Mouse (Mus musculus): Measurements from ENCODE around the gene Ncam1. TPM values are rescaled to one million over a fixed set of nuclear protein-coding genes. Genes with fewer than 3 reads are reported as not detected.

The Ncam1 gene
- total and polyA plus RNA-seq, 3 experiments, result 4.1 to 5.4 (median 4.7) TPM

GRCm38 (mm10) chr9:49793241-49793640, 5.5 kb downstream of the Ncam1 start:
- intact Hi-C loops (cut with DNase I), result loop anchor here (10.0 kb wide), 1 partner anchor 382 kb away; no protein-coding TSS in a partner anchor
- TF ChIP-seq POLR2A (IDR thresholded peaks at IDR 0.05; ENCODE audit: insufficient read depth, low read depth, low read length) (no peak), EP300 (IDR thresholded peaks at IDR 0.05; ENCODE audit: insufficient read depth, low read depth, low read length) (no peak), CTCF (IDR thresholded peaks at IDR 0.05) (no peak)

GRCm38 (mm10) chr9:49792646-49793045, 6.1 kb downstream of the Ncam1 start:
- Histone ChIP-seq H3K4me1 (ENCODE audit: control insufficient read depth, insufficient read depth, low read length) (no peaks in the 10 kb centered on the region), H3K27ac (no peak overlapping the region)
- WGBS, result 80% methylated on average over 4 of the region's 4 CpGs

More at GRCm38 (mm10) chr9:49793241-49793640, 5.5 kb downstream of the Ncam1 start:
- H3K79me2 ChIP-seq (replicated peaks; ENCODE audit: control insufficient read depth, insufficient read depth, low read length), result no peaks in the 10 kb centered on the region
- no peak for DNase-seq
- no peak overlapping the region for H3K27ac ChIP-seq
- WGBS, result 82% methylated on average over 2 of the region's 2 CpGs
- H3K27me3 ChIP-seq (ENCODE audit: control insufficient read depth, insufficient read depth, low read length), result no peaks in the 10 kb centered on the region; the same call in 1 of the 2 replicates
- H3K4me3 ChIP-seq, result no peak overlapping the region
- H3K4me1 ChIP-seq (ENCODE audit: control insufficient read depth, insufficient read depth, low read length), result no peaks in the 10 kb centered on the region
- no peak overlapping the region for H3K9ac ChIP-seq (ENCODE audit: low read depth, low read length)
- H3K36me3 ChIP-seq (ENCODE audit: control insufficient read depth, insufficient read depth, low read length), result no peaks in the 10 kb centered on the region

GRCm38 (mm10) chr9:49781016-49781772, 17.5 kb downstream of the Ncam1 start:
- Histone ChIP-seq H3K27me3 (ENCODE audit: control insufficient read depth, insufficient read depth, low read length) (0 out of 2 replicates have a peak, but pooled peaks cover 1% of the 10 kb centered on the region), H3K4me3 (no peak overlapping the region), H3K9ac (ENCODE audit: low read depth, low read length) (no peak overlapping the region), H3K36me3 (ENCODE audit: control insufficient read depth, insufficient read depth, low read length) (no peaks in the 10 kb centered on the region), H3K4me1 (ENCODE audit: control insufficient read depth, insufficient read depth, low read length) (no peaks in the 10 kb centered on the region), H3K79me2 (replicated peaks; ENCODE audit: control insufficient read depth, insufficient read depth, low read length) (no peaks in the 10 kb centered on the region), H3K27ac (no peak overlapping the region)
- DNase-seq, result no peak
- WGBS, result 58% methylated on average over 9 of the region's 9 CpGs
- intact Hi-C loops (cut with DNase I), result no loop called here
- TF ChIP-seq CTCF (IDR thresholded peaks at IDR 0.05), result no peak
- no peak for TF ChIP-seq POLR2A (IDR thresholded peaks at IDR 0.05; ENCODE audit: insufficient read depth, low read depth, low read length)
- TF ChIP-seq EP300 (IDR thresholded peaks at IDR 0.05; ENCODE audit: insufficient read depth, low read depth, low read length), result no peak

More at GRCm38 (mm10) chr9:49792646-49793045, 6.1 kb downstream of the Ncam1 start:
- no peaks in the 10 kb centered on the region for H3K79me2 ChIP-seq (replicated peaks; ENCODE audit: control insufficient read depth, insufficient read depth, low read length)
- H3K9ac ChIP-seq (ENCODE audit: low read depth, low read length), result no peak overlapping the region
- no peaks in the 10 kb centered on the region for H3K36me3 ChIP-seq (ENCODE audit: control insufficient read depth, insufficient read depth, low read length)
- intact Hi-C loops (cut with DNase I), result loop anchor here (10.0 kb wide), 1 partner anchor 382 kb away; no protein-coding TSS in a partner anchor
- H3K4me3 ChIP-seq, result no peak overlapping the region
- H3K27me3 ChIP-seq (ENCODE audit: control insufficient read depth, insufficient read depth, low read length), result no peaks in the 10 kb centered on the region
- DNase-seq, result no peak
- TF ChIP-seq POLR2A (IDR thresholded peaks at IDR 0.05; ENCODE audit: insufficient read depth, low read depth, low read length) (no peak), EP300 (IDR thresholded peaks at IDR 0.05; ENCODE audit: insufficient read depth, low read depth, low read length) (no peak), CTCF (IDR thresholded peaks at IDR 0.05) (no peak)

- no peaks in the 10 kb centered on the region for H3K4me1 ChIP-seq (ENCODE audit: control insufficient read depth, insufficient read depth, low read length)
- H3K4me3 ChIP-seq, result no peak overlapping the region
- H3K9ac ChIP-seq (ENCODE audit: low read depth, low read length), result no peak overlapping the region
- intact Hi-C loops (cut with DNase I), result no loop called here
- H3K79me2 ChIP-seq (replicated peaks; ENCODE audit: control insufficient read depth, insufficient read depth, low read length), result no peaks in the 10 kb centered on the region
- no peak for DNase-seq
- no peaks in the 10 kb centered on the region for H3K36me3 ChIP-seq (ENCODE audit: control insufficient read depth, insufficient read depth, low read length)
- H3K27me3 ChIP-seq (ENCODE audit: control insufficient read depth, insufficient read depth, low read length), result 0 out of 2 replicates have a peak, but pooled peaks cover 1% of the 10 kb centered on the region
- no peak overlapping the region for H3K27ac ChIP-seq
- WGBS, result 87% methylated on average over 7 of the region's 7 CpGs
- TF ChIP-seq POLR2A (IDR thresholded peaks at IDR 0.05; ENCODE audit: insufficient read depth, low read depth, low read length), result no peak
- no peak for TF ChIP-seq CTCF (IDR thresholded peaks at IDR 0.05)
- no peak for TF ChIP-seq EP300 (IDR thresholded peaks at IDR 0.05; ENCODE audit: insufficient read depth, low read depth, low read length)
Observed at GRCm38 (mm10) chr9:49777015-49777637, 21.6 kb downstream of the Ncam1 start.

- 61% methylated on average over 2 of the region's 2 CpGs for WGBS
- Histone ChIP-seq H3K27ac (no peak overlapping the region), H3K36me3 (ENCODE audit: control insufficient read depth, insufficient read depth, low read length) (no peaks in the 10 kb centered on the region), H3K79me2 (replicated peaks; ENCODE audit: control insufficient read depth, insufficient read depth, low read length) (no peaks in the 10 kb centered on the region), H3K9ac (ENCODE audit: low read depth, low read length) (no peak overlapping the region), H3K4me3 (no peak overlapping the region), H3K27me3 (ENCODE audit: control insufficient read depth, insufficient read depth, low read length) (no peaks in the 10 kb centered on the region), H3K4me1 (ENCODE audit: control insufficient read depth, insufficient read depth, low read length) (no peaks in the 10 kb centered on the region)
- intact Hi-C loops (cut with DNase I), result no loop called here
- DNase-seq, result no peak
- TF ChIP-seq CTCF (IDR thresholded peaks at IDR 0.05), result no peak
- no peak for TF ChIP-seq POLR2A (IDR thresholded peaks at IDR 0.05; ENCODE audit: insufficient read depth, low read depth, low read length)
- TF ChIP-seq EP300 (IDR thresholded peaks at IDR 0.05; ENCODE audit: insufficient read depth, low read depth, low read length), result no peak
Observed at GRCm38 (mm10) chr9:49766634-49767033, 32.1 kb downstream of the Ncam1 start.

- Histone ChIP-seq H3K79me2 (replicated peaks; ENCODE audit: control insufficient read depth, insufficient read depth, low read length) (no peaks in the 10 kb centered on the region), H3K36me3 (ENCODE audit: control insufficient read depth, insufficient read depth, low read length) (no peaks in the 10 kb centered on the region), H3K4me1 (ENCODE audit: control insufficient read depth, insufficient read depth, low read length) (no peaks in the 10 kb centered on the region), H3K27me3 (ENCODE audit: control insufficient read depth, insufficient read depth, low read length) (no peaks in the 10 kb centered on the region), H3K4me3 (no peak overlapping the region), H3K27ac (no peak overlapping the region), H3K9ac (ENCODE audit: low read depth, low read length) (no peak overlapping the region)
- TF ChIP-seq EP300 (IDR thresholded peaks at IDR 0.05; ENCODE audit: insufficient read depth, low read depth, low read length), result no peak
- no peak for TF ChIP-seq CTCF (IDR thresholded peaks at IDR 0.05)
- no peak for TF ChIP-seq POLR2A (IDR thresholded peaks at IDR 0.05; ENCODE audit: insufficient read depth, low read depth, low read length)
- intact Hi-C loops (cut with DNase I), result no loop called here
- no peak for DNase-seq
- 92% methylated on average over 6 of the region's 6 CpGs for WGBS
Observed at GRCm38 (mm10) chr9:49760571-49760970, 38.2 kb downstream of the Ncam1 start.

All from heart, adult 2 months (tissue).